Mouse (Mus musculus) liver, embryonic 16.5 days (tissue): ENCODE data around the gene Aes. TPM values are rescaled to one million over a fixed set of nuclear protein-coding genes. Genes with fewer than 3 reads are reported as not detected.

ENCODE experiments used
- ATAC-seq: fragments of 200-750 bp; cut with Nextera tagmentation; 2 replicates; pipeline ENCODE4 v1.8.0; 2017; ENCODE audit warnings: low read depth, mild to moderate bottlenecking, moderate number of reproducible peaks, moderate library complexity
- H3K27ac ChIP-seq: fragments of 300-500 bp; sonication (generic); 2 replicates; pipeline ENCODE4 v1.5.1; 2014; ENCODE audit warnings: mild to moderate bottlenecking, low read length
- H3K27me3 ChIP-seq: fragments of 300-500 bp; sonication (generic); 2 replicates; pipeline ENCODE4 v1.6.1; 2014; ENCODE audit warnings: low read depth, low read length, mixed read lengths; ENCODE audit not compliant: control insufficient read depth, insufficient read depth
- H3K36me3 ChIP-seq: fragments of 300-500 bp; sonication (generic); 2 replicates; pipeline ENCODE4 v1.6.1; 2014; ENCODE audit warnings: mild to moderate bottlenecking; ENCODE audit not compliant: control insufficient read depth, insufficient read depth
- H3K4me1 ChIP-seq: fragments of 300-500 bp; sonication (generic); 2 replicates; pipeline ENCODE4 v1.6.1; 2014; ENCODE audit warnings: low read depth, low read length, mixed read lengths; ENCODE audit not compliant: control insufficient read depth
- H3K4me2 ChIP-seq: fragments of 300-500 bp; sonication (generic); 2 replicates; pipeline ENCODE4 v1.6.1; 2014; ENCODE audit warnings: low read depth, low read length, mixed read lengths
- H3K4me3 ChIP-seq: fragments of 300-500 bp; sonication (generic); 2 replicates; pipeline ENCODE4 v1.5.1; 2014; ENCODE audit warnings: low read depth, mild to moderate bottlenecking, low read length
- H3K9ac ChIP-seq: fragments of 300-500 bp; sonication (generic); 2 replicates; pipeline ENCODE4 v1.6.1; 2014; ENCODE audit warnings: low read depth, low read length
- H3K9me3 ChIP-seq: fragments of 300-500 bp; sonication (generic); replicated peaks from 2 replicates; pipeline ENCODE4 v1.6.1; 2016; ENCODE audit warnings: low read length; ENCODE audit not compliant: control insufficient read depth
- WGBS: fragments of 180-500 bp; shearing (Covaris S2); extraction: QIAGEN DNeasy Blood & Tissue Kit; methylation state at CpG from one replicate; pipeline ENCODE4 v1.1.7; 2014; ENCODE audit not compliant: insufficient replicate concordance; 5-methylcytosine and 5-hydroxymethylcytosine counted together
- polyA plus RNA-seq: library from polyadenylated mRNA; unstranded; fragments of >200 nt; fragmentation: Nextera tagmentation; extraction: Ambion mirVana; gene quantifications from 2 replicates; pipeline ENCODE4 v1.2.1, GENCODE M21; 2015

Aes gene
- polyA plus RNA-seq, 1 experiment from 2014 or later = 141 TPM

- H3K4me2 ChIP-seq = no peak overlapping the region
- H3K4me1 ChIP-seq = peaks cover 27% of the 10 kb centered on the region
- no peaks in the 10 kb centered on the region for H3K27me3 ChIP-seq
- WGBS = 6% methylated on average over 7 of the region's 7 CpGs
- ATAC-seq = no peak
- H3K36me3 ChIP-seq = no peaks in the 10 kb centered on the region
- no peak overlapping the region for H3K4me3 ChIP-seq
- no peak overlapping the region for H3K27ac ChIP-seq
- no peaks in the 10 kb centered on the region for H3K9me3 ChIP-seq
- H3K9ac ChIP-seq = no peak overlapping the region
Measured at GRCm38 (mm10) chr10:81550257-81550656, 9.0 kb upstream of the Aes start.

DNA sequence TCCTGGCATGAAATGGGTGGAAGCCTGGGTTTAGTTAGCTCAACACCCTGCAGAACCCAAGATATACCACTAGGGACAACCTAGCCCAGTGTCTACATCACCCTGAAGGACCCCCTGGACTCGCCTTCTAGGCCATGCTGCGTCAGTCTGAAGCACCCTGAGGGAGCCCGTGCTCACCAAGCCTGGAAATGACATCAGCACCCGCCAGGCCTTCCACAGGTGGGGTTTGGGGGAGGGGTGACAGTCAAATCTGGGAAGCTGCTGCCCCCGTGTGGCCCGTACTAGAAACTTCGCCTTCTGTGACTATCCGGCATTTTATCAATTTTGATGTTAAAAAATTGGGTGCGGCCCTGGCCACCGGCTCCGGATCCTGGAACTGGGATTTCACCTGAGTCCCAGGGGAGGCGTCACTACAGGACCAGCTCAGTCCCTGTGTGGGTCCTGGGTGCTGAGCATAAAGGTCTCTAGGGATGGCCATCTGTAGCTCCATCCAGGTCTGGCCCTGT, 7.6 kb upstream of the Aes start:
- no peak overlapping the region for H3K27ac ChIP-seq
- H3K4me1 ChIP-seq = peaks cover 14% of the 10 kb centered on the region
- peak overlapping the region; percentile 32; the same call in 1 of the 2 replicates for H3K9ac ChIP-seq
- no peaks in the 10 kb centered on the region for H3K36me3 ChIP-seq
- H3K4me2 ChIP-seq = no peak overlapping the region
- peak; percentile 76 for ATAC-seq
- H3K4me3 ChIP-seq = no peak overlapping the region
- no peaks in the 10 kb centered on the region for H3K27me3 ChIP-seq
- 1% methylated on average over 12 of the region's 12 CpGs for WGBS
- H3K9me3 ChIP-seq = no peaks in the 10 kb centered on the region

GRCm38 (mm10) chr10:81553232-81553631, 6.1 kb upstream of the Aes start:
- Histone ChIP-seq H3K4me3 (no peak overlapping the region), H3K27me3 (no peaks in the 10 kb centered on the region), H3K27ac (no peak overlapping the region), H3K4me2 (no peak overlapping the region), H3K36me3 (no peaks in the 10 kb centered on the region), H3K9ac (no peak overlapping the region), H3K4me1 (peaks cover 9% of the 10 kb centered on the region), H3K9me3 (no peaks in the 10 kb centered on the region)
- 74% methylated on average over 5 of the region's 5 CpGs for WGBS
- no peak for ATAC-seq

- H3K27me3 ChIP-seq = no peaks in the 10 kb centered on the region
- 68% methylated on average over 6 of the region's 6 CpGs for WGBS
- H3K9me3 ChIP-seq = no peaks in the 10 kb centered on the region
- H3K4me1 ChIP-seq = peaks cover 13% of the 10 kb centered on the region
- no peaks in the 10 kb centered on the region for H3K36me3 ChIP-seq
- no peak for ATAC-seq
- no peak overlapping the region for H3K4me2 ChIP-seq
- no peak overlapping the region for H3K27ac ChIP-seq
- no peak overlapping the region for H3K4me3 ChIP-seq
- H3K9ac ChIP-seq = no peak overlapping the region
Measured at GRCm38 (mm10) chr10:81553807-81554755, 5.2 kb upstream of the Aes start.

DNA sequence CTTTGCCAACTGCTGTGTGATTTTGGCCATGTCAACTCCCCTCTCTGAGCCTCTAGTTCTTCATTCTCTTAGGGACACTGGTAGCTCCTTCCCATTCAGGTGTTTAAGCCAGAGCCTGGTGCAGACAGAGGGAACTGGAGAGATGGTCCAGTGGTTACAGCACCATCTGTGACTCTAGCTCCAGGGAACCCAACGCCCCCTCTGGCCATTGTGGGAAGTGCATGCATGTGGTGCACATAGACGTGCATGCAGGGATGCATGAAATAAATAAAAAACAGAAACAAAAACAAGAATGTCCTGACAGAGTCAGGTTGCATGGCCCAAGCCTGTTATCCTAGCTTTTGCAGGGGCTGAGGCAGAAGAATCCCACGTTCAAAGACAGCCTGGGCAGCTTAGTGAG, 3.0 kb upstream of the Aes start:
- no peak for ATAC-seq
- WGBS = 60% methylated on average over 3 of the region's 3 CpGs
- no peaks in the 10 kb centered on the region for H3K27me3 ChIP-seq
- no peak overlapping the region for H3K27ac ChIP-seq
- no peak overlapping the region for H3K4me3 ChIP-seq
- H3K9me3 ChIP-seq = no peaks in the 10 kb centered on the region
- peaks cover 25% of the 10 kb centered on the region for H3K4me1 ChIP-seq
- H3K9ac ChIP-seq = no peak overlapping the region
- H3K4me2 ChIP-seq = no peak overlapping the region
- H3K36me3 ChIP-seq = no peaks in the 10 kb centered on the region

- 56% methylated on average over 1 of the region's 1 CpGs for WGBS
- peaks cover 27% of the 10 kb centered on the region for H3K4me1 ChIP-seq
- no peaks in the 10 kb centered on the region for H3K9me3 ChIP-seq
- no peaks in the 10 kb centered on the region for H3K36me3 ChIP-seq
- no peak for ATAC-seq
- H3K4me3 ChIP-seq = no peak overlapping the region
- no peak overlapping the region for H3K9ac ChIP-seq
- H3K27me3 ChIP-seq = no peaks in the 10 kb centered on the region
- H3K4me2 ChIP-seq = no peak overlapping the region
- no peak overlapping the region for H3K27ac ChIP-seq
Measured at GRCm38 (mm10) chr10:81557491-81557890, 1.8 kb upstream of the Aes start.

GRCm38 (mm10) chr10:81559627-81560539, 595 bp downstream of the Aes start:
- no peaks in the 10 kb centered on the region for H3K9me3 ChIP-seq
- H3K36me3 ChIP-seq = peaks cover 1% of the 10 kb centered on the region
- 1% methylated on average over 35 of the region's 36 CpGs for WGBS
- H3K4me1 ChIP-seq = peaks cover 47% of the 10 kb centered on the region
- H3K27me3 ChIP-seq = no peaks in the 10 kb centered on the region
- peak overlapping the region; percentile 80 for H3K4me2 ChIP-seq
- H3K9ac ChIP-seq = peak overlapping the region; percentile 88
- peak; percentile 37 for ATAC-seq
- peak overlapping the region; percentile 87 for H3K27ac ChIP-seq
- peak overlapping the region; percentile 79 for H3K4me3 ChIP-seq

DNA sequence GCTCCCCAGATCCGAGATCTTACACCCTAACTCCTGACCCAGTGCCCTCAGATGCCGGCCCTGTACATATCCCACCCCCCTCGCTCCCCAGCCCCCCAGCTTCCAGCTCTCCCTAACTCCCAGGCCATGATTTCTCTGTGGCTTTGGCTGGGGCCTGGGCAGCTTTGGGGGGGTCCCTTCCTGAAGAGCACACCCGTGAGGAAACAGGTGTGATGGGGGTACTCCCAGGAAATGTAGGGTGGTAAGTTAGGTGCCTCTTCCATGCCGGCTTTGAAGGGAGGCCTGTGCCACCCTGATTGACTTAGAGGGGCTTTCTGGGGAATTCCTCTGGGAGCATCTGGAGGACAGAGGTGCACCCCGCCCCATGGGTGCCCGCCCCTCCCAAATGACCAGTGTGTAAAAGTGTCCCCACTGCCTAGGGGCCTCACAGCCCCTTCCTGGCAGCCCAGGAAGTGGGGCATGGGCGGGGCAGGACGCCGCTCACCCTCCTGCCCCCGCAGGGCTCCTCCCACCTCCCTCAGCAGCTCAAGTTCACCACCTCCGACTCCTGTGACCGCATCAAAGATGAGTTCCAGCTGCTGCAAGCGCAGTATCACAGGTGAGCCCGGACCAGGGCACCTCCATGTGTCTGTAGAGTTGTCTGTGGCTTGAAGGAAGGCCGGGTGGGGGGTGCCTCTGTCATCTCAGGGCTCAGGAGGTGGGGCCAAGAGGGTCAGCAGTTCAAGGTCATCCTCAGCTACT, 1.6 kb downstream of the Aes start:
- H3K9ac ChIP-seq = peak overlapping the region; percentile 88
- peak overlapping the region; percentile 87 for H3K27ac ChIP-seq
- 3% methylated on average over 16 of the region's 16 CpGs for WGBS
- peaks cover 10% of the 10 kb centered on the region for H3K36me3 ChIP-seq
- peak; percentile 20 for ATAC-seq
- no peaks in the 10 kb centered on the region for H3K9me3 ChIP-seq
- no peaks in the 10 kb centered on the region for H3K27me3 ChIP-seq
- peaks cover 47% of the 10 kb centered on the region for H3K4me1 ChIP-seq
- H3K4me2 ChIP-seq = peak overlapping the region; percentile 80
- H3K4me3 ChIP-seq = peak overlapping the region; percentile 79
